Mouse (Mus musculus) neural tube, embryonic 11.5 days (tissue): Measurements from ENCODE around the gene Gpi1. TPM values are rescaled to one million over a fixed set of nuclear protein-coding genes. Genes with fewer than 3 reads are reported as not detected.
"Not testable (repeated sequence)": the region's sequence is repeated elsewhere in the genome, so short reads cannot be mapped to it uniquely, and the experiment has no call there.

Experiments
- ATAC-seq: fragments of 200-750 bp; cut with Nextera tagmentation; 2 replicates; pipeline ENCODE4 v1.8.0; 2017; ENCODE audit warnings: moderate number of reproducible peaks, mild to moderate bottlenecking, moderate TSS enrichment, moderate library complexity; ENCODE audit not compliant: insufficient read depth, low FRiP score, low TSS enrichment
- DNase-seq: peaks from one replicate; pipeline ENCODE4 v3.0.0-alpha.2; 2015; ENCODE audit warnings: low spot score
- H3K27ac ChIP-seq: fragments of 300-500 bp; sonication (generic); 2 replicates; pipeline ENCODE4 v1.5.1; 2014; ENCODE audit warnings: low read depth, mild to moderate bottlenecking, low read length
- H3K27me3 ChIP-seq: fragments of 300-500 bp; sonication (generic); 2 replicates; pipeline ENCODE4 v1.6.1; 2014; ENCODE audit warnings: mild to moderate bottlenecking, low read length, mixed read lengths; ENCODE audit not compliant: control insufficient read depth, insufficient read depth
- H3K36me3 ChIP-seq: fragments of 300-500 bp; sonication (generic); 2 replicates; pipeline ENCODE4 v1.6.1; 2014; ENCODE audit warnings: mild to moderate bottlenecking, low read length, moderate library complexity, mixed read lengths; ENCODE audit not compliant: control insufficient read depth, insufficient read depth
- H3K4me1 ChIP-seq: fragments of 300-500 bp; sonication (generic); 2 replicates; pipeline ENCODE4 v1.6.1; 2014; ENCODE audit warnings: low read length, mixed read lengths; ENCODE audit not compliant: control insufficient read depth, insufficient read depth
- H3K4me2 ChIP-seq: fragments of 300-500 bp; sonication (generic); 2 replicates; pipeline ENCODE4 v1.6.1; 2014; ENCODE audit warnings: low read depth, mild to moderate bottlenecking, moderate library complexity
- H3K4me3 ChIP-seq: fragments of 300-500 bp; sonication (generic); 2 replicates; pipeline ENCODE4 v1.5.1; 2014; ENCODE audit warnings: low read depth, low read length
- H3K9ac ChIP-seq: fragments of 300-500 bp; sonication (generic); 2 replicates; pipeline ENCODE4 v1.6.1; 2014; ENCODE audit warnings: mild to moderate bottlenecking, low read length
- H3K9me3 ChIP-seq: fragments of 300-500 bp; sonication (generic); 2 replicates; pipeline ENCODE4 v1.6.1; 2016; ENCODE audit warnings: low read length; ENCODE audit not compliant: control insufficient read depth
- WGBS: fragments of 180-500 bp; shearing (Covaris S2); extraction: QIAGEN DNeasy Blood & Tissue Kit; methylation state at CpG from one replicate; pipeline ENCODE4 v1.1.7; 2014; 5-methylcytosine and 5-hydroxymethylcytosine counted together
- polyA plus RNA-seq: library from polyadenylated mRNA; unstranded; fragments of >200 nt; fragmentation: Nextera tagmentation; extraction: Ambion mirVana; gene quantifications from 2 replicates; pipeline ENCODE4 v1.2.1, GENCODE M21; 2014

The Gpi1 gene
- polyA plus RNA-seq, 1 experiment from 2014 or later = 324 TPM

GRCm38 (mm10) chr7:34208027-34208745 lies 21.9 kb downstream of the Gpi1 start:
- H3K9me3 ChIP-seq = no peaks in the 10 kb centered on the region
- no peaks in the 10 kb centered on the region for H3K27me3 ChIP-seq
- H3K27ac ChIP-seq = no peak overlapping the region
- DNase-seq = no peak
- no peaks in the 10 kb centered on the region for H3K4me1 ChIP-seq
- H3K36me3 ChIP-seq = peaks cover 48% of the 10 kb centered on the region
- no peak for ATAC-seq
- H3K4me3 ChIP-seq = no peak overlapping the region
- WGBS = 96% methylated on average over 9 of the region's 9 CpGs
- no peak overlapping the region for H3K9ac ChIP-seq
- H3K4me2 ChIP-seq = no peak overlapping the region

DNA sequence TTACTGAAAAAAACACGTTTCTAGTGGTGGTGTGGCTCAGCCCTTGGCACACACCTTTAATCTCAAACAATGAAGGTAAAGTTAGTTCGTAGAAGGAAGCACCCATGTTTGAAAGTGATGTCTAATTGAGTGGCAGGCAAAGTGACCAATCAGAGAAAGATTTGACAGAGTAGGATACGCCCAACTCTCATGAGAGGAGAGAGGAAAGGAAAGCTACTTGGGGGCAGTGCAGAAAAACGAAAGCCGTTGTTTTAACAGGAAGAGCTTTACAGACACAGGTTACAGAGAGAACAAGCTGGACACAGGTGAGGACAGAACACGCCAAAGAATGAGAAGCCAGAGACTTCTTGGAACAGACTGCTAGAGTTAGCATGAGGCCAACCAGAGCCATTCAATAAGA lies 23.8 kb downstream of the Gpi1 start:
- peaks cover 48% of the 10 kb centered on the region for H3K36me3 ChIP-seq
- WGBS = 92% methylated on average over 6 of the region's 6 CpGs
- DNase-seq = no peak
- H3K9me3 ChIP-seq = no peaks in the 10 kb centered on the region
- no peak overlapping the region for H3K4me2 ChIP-seq
- no peaks in the 10 kb centered on the region for H3K4me1 ChIP-seq
- no peak overlapping the region for H3K27ac ChIP-seq
- no peak overlapping the region for H3K9ac ChIP-seq
- H3K4me3 ChIP-seq = no peak overlapping the region
- ATAC-seq = no peak
- no peaks in the 10 kb centered on the region for H3K27me3 ChIP-seq

GRCm38 (mm10) chr7:34202147-34202546 lies 28.0 kb downstream of the Gpi1 start:
- H3K4me2 ChIP-seq, DNase-seq, H3K4me1 ChIP-seq, H3K27me3 ChIP-seq, H3K4me3 ChIP-seq, H3K9me3 ChIP-seq, H3K9ac ChIP-seq, H3K27ac ChIP-seq, ATAC-seq: not testable (repeated sequence)
- 93% methylated on average over 10 of the region's 10 CpGs for WGBS
- peaks cover 33% of the 10 kb centered on the region for H3K36me3 ChIP-seq

DNA sequence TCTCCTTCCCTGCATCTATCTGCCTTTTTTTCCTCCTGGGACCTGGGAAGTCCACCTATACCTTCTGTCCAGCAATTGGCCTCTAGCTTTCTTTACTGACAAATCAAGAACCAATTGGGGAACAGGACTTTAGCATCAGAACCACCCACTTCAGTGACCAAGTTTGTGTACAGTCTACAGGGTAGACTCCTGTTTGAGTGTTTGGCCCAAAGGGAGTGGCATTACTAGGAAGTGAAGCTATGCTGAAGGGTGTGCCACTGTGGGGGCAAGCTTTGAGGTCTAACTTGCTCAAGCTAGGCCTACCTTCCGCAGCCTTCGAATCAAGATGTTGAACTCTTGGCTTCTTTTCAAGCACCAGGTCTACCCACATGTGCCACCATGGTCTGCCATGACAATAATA lies 29.3 kb downstream of the Gpi1 start:
- no peak overlapping the region for H3K9ac ChIP-seq
- no peak overlapping the region for H3K4me2 ChIP-seq
- H3K9me3 ChIP-seq = no peaks in the 10 kb centered on the region
- H3K27ac ChIP-seq = no peak overlapping the region
- DNase-seq (no peak), ATAC-seq (no peak)
- H3K4me3 ChIP-seq = no peak overlapping the region
- WGBS = 96% methylated on average over 2 of the region's 2 CpGs
- peaks cover 27% of the 10 kb centered on the region for H3K36me3 ChIP-seq
- no peaks in the 10 kb centered on the region for H3K27me3 ChIP-seq
- H3K4me1 ChIP-seq = peaks cover under 1% of the 10 kb centered on the region; the same call in 1 of the 2 replicates

DNA sequence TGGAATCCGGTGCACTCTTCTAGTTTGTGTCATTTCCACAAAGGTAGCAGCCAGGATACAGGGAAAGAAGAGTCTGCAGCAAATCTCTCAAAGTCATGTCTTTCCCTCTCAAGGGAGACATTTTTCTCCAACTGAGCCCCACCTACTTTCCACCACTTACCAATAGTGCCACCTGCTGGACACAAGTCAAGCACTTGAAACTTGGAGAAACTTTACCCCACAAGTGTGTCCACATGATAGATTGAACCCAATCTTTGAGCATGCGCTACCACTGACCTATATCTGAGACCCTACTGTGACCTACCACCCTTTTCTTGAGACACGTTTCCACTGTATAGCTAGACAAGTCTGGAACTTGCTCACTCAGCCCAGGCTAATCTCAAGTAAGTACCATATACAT lies 31.8 kb downstream of the Gpi1 start:
- Histone ChIP-seq H3K4me1 (peaks cover 5% of the 10 kb centered on the region; the same call in 1 of the 2 replicates), H3K9ac (no peak overlapping the region), H3K4me2 (no peak overlapping the region), H3K4me3 (no peak overlapping the region), H3K9me3 (no peaks in the 10 kb centered on the region), H3K36me3 (peaks cover 12% of the 10 kb centered on the region), H3K27me3 (no peaks in the 10 kb centered on the region), H3K27ac (no peak overlapping the region)
- WGBS = 51% methylated on average over 3 of the region's 3 CpGs
- DNase-seq (no peak), ATAC-seq (no peak)

DNA sequence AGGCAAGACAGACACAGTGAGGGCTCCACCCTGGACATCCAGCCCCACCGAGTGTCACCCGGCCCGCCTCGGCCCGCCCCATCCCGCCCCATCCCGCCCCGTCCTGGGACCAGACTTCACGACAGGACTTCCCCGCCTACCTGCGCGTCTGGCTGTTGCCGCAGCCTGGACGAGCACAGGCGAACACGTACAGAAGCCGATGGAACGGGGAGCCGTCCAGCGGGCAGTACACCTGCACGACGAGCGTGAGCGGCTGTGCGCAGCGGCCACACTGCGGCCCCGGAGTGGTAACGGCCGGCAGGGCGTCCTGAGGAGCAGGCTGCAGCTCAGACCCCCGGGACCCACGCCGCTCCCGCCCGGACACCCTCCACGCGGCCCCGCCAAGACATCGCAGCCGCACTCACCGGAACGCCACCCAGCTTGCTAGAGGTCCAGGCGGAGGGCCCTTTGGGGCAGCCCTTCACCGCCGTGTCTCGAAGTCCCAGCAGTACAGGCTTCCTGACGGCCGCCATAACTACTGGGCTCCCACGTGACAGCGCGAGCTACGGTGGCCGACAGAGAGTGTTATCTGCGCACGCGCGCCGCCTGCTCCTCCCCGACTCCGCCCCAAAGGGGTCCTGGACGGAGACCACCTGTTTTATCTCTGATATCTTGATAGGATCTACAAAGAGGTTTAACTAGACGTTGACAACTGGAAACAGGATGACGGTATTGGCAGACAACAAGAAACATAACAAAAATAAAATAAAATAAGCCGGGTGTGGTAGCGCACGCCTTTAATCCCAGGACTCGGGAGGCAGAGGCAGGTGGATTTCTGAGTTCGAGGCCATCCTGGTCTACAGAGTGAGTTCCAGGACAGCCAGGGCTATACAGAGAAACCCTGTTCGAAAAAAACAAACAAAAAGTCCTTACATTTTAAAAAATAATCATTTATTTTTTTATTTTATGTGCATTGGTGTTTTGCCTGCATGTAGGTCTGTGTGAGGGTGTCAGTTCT lies 33.7 kb downstream of the Gpi1 start, which contains the start of gene Pdcd2l:
Pdcd2l (minus strand) TSS at position 530 of the 997 bp plus-strand sequence.
- Histone ChIP-seq H3K9me3 (no peaks in the 10 kb centered on the region), H3K4me3 (peak within 1 kb of the TSS; percentile 98), H3K9ac (peak within 1 kb of the TSS; percentile 96), H3K27me3 (no peaks in the 10 kb centered on the region), H3K27ac (no peak within 1 kb of the TSS; the same call in 1 of the 2 replicates), H3K36me3 (peaks cover 3% of the 10 kb centered on the region; the same call in 1 of the 2 replicates), H3K4me2 (peak within 1 kb of the TSS; percentile 86), H3K4me1 (peaks cover 5% of the 10 kb centered on the region; the same call in 1 of the 2 replicates)
- ATAC-seq (peak; percentile 94), DNase-seq (peak; percentile 93)
- WGBS = 3% methylated on average over 70 of the region's 70 CpGs

GRCm38 (mm10) chr7:34195632-34196031 lies 34.5 kb downstream of the Gpi1 start:
- Histone ChIP-seq H3K9me3 (no peaks in the 10 kb centered on the region), H3K4me1 (peaks cover 5% of the 10 kb centered on the region; the same call in 1 of the 2 replicates), H3K4me3 (peak overlapping the region; percentile 98), H3K4me2 (peak overlapping the region; percentile 86), H3K9ac (peak overlapping the region; percentile 96), H3K36me3 (no peaks in the 10 kb centered on the region), H3K27ac (no peak overlapping the region), H3K27me3 (no peaks in the 10 kb centered on the region)
- no peak for DNase-seq
- WGBS = 43% methylated on average over 3 of the region's 3 CpGs
- ATAC-seq = no peak

- Histone ChIP-seq H3K36me3 (no peaks in the 10 kb centered on the region), H3K9me3 (no peaks in the 10 kb centered on the region), H3K4me1 (peaks cover 5% of the 10 kb centered on the region; the same call in 1 of the 2 replicates), H3K9ac (no peak overlapping the region), H3K27me3 (no peaks in the 10 kb centered on the region), H3K4me2 (no peak overlapping the region), H3K27ac (no peak overlapping the region), H3K4me3 (no peak overlapping the region)
- 94% methylated on average over 6 of the region's 6 CpGs for WGBS
- no peak for ATAC-seq
- DNase-seq = no peak
These were observed 37.3 kb downstream of the Gpi1 start for GRCm38 (mm10) chr7:34192825-34193224.
